Mouse (Mus musculus) WW6 (cell line): ENCODE data around the gene Bach2.

ENCODE experiments used
- DNase-seq: peaks from one replicate; pipeline ENCODE4 v3.0.0-alpha.2; 2013; ENCODE audit warnings: low read depth, low spot score

Bach2 gene

GRCm38 (mm10) chr4:32250333-32251004, 11.9 kb downstream of the Bach2 start:
- DNase-seq, result no peak

DNA sequence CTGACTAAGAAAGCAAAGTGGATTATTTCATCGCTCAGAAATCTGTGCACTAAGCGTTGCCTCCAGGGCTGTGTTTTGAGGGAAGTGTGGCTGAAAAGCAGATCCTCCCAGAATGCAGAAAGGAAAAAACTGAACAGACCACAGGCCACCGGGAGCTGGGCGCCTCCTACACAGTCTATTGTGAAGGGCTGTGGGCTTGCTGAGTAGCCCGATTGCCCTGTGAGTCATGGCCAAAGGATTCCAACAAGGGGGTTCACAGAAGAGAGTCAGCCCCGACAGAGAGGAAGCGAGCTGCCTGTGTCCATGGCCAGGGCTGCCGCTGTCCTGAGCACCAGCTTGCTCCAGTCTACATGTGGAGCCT, 12.4 kb downstream of the Bach2 start:
- DNase-seq, result no peak

- DNase-seq, result no peak
These were observed 13.5 kb downstream of the Bach2 start for GRCm38 (mm10) chr4:32251946-32252672.

DNA sequence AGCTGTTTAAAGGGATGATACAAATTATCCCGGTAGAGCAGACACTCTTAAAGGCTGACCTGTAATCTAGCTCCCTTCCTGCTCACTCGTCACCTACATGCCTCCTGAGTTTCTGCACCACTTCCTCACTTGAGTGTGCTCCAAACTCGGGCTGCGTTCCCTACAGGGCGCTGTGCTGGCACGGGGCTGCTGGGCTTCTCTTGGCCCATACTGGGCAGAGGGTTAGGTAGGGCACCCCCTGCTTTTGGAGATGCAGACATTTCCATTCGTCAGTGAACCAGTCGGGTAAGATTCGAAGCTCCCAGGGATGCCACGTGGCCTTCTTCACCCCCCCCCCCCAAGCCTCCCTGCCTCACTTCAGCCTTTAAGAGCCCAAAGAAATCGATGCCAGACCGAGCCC, 19.1 kb downstream of the Bach2 start:
- DNase-seq, result no peak

DNA sequence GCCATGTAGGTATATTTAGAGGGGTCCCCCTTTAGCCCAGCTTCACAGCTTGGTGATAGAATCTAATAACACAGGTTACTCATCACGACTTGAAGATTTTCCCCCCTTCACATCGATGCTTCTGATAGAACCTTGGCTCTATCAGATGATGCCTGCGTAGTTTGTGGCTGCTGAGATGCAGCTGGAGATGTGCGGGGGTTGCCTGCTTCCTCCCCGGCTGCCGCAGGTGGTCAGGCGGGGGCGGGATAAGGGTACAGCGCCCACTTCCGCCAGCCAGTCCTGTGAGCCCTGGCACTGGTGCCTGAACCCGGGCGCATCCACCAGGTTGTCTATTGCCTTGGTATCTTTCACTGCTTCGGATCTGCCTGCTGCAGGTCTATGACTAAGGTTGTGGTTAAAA, 19.5 kb downstream of the Bach2 start:
- DNase-seq, result no peak

- DNase-seq, result no peak
These were observed 20.0 kb downstream of the Bach2 start for GRCm38 (mm10) chr4:32258596-32258995.

- DNase-seq, result no peak
These were observed 22.3 kb downstream of the Bach2 start for GRCm38 (mm10) chr4:32260909-32261308.

DNA sequence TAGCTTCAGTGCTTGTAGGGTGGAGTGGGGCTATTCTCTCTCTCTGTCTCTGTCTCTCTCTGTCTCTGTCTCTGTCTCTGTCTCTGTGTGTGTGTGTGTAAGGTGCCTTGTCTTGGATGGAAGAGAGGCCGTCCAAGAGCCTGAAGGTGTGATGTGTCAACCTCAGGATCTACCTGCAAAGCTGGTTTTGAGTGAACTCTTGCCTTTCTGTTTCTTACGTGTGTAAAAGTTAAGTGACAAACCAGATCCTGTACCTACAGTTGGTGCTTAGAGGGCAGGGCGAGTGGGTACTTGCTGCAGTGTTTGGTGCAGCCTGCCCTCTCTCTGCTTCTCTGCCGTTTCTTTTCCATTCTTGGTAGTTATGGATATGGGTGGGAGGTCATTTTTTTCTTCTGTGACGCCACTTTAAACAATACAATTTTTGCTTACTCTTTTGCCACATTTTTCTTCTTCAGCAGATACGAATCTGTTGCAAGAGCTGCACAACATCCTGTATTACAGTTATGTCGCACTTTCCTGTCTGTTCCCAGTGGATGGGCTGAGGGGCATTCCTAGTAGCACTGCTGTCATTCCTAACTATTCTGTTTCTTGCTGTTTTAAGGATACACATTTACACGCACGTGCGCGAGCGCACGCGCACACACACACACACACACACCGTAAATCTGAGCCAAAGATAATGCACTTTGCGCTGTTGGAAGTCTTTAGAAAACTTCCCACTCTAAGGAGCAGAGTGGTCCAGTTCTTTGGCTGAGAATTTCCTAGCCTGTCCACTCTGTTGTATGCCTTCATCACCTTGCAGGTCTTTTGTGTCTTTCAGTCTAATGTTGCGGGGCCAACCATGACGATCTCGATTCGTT, 24.5 kb downstream of the Bach2 start:
- no peak for DNase-seq

GRCm38 (mm10) chr4:32263685-32264038, 25.1 kb downstream of the Bach2 start:
- DNase-seq, result no peak

- DNase-seq, result no peak
These were observed 26.3 kb downstream of the Bach2 start for GRCm38 (mm10) chr4:32264892-32265291.

DNA sequence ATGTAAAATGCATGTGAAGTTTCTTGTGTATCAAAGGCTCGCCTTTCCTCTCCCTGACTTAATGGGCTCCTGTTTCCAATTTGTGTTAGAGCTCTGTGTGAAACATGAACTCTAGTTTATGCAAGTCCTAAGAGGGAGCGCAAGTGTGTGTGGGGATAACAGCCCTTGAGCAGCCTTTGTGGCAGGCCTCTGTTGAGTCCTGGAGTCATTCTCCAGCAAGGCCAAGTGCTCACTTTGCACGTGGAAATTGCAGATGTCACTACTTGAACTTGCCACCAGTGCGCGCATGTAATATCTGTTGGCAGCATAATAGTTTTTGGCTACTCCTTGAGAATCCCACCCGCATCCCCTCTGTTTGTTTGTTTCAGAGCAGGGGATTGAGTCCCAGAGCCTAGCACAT, 28.1 kb downstream of the Bach2 start:
- DNase-seq, result no peak

GRCm38 (mm10) chr4:32268042-32268441, 29.4 kb downstream of the Bach2 start:
- DNase-seq, result no peak

- DNase-seq, result no peak
These were observed 33.8 kb downstream of the Bach2 start for GRCm38 (mm10) chr4:32272398-32272797.

- no peak for DNase-seq
These were observed 36.2 kb downstream of the Bach2 start for GRCm38 (mm10) chr4:32274776-32275294.

DNA sequence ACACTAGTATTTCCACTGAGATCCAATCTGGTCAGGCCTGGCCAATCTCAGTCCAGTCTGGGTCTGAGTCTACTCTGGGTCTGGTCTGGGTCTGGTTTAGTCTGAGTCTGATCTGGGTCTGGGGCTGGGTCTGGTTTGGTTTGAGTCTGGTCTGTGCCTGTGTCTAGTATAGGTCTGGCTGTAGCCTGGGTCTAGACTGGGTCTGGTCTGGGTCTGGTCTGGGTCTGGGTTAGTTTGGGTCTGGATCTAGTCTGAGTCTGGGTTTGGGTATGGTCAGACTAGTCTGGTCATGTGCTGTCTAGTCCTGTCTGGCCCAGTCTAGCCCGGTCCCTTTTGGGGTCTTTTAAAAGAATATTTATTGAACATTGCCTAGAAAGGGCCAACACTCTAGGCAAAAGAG, 41.2 kb downstream of the Bach2 start:
- DNase-seq, result no peak

DNA sequence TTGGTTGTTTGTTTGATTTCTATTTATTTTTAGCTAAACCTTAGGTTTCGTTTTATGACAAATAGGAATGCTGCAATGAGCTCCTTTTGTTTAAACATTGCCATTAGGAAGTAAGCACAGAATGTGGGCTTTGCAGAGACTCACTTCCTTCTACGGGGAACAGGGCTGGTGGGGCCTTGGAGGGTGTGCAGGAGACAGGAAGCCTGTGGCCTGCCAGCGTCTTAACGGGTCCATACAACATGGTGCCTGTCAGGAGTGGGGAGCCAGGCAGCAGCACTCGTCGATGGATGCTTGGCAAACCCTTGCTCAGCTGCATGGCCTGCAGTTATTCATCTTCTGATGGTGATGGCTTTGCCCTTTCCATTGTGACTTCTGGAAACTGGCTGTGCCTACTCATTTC, 41.8 kb downstream of the Bach2 start:
- no peak for DNase-seq

- DNase-seq, result no peak
These were observed 42.7 kb downstream of the Bach2 start for GRCm38 (mm10) chr4:32281306-32281705.

DNA sequence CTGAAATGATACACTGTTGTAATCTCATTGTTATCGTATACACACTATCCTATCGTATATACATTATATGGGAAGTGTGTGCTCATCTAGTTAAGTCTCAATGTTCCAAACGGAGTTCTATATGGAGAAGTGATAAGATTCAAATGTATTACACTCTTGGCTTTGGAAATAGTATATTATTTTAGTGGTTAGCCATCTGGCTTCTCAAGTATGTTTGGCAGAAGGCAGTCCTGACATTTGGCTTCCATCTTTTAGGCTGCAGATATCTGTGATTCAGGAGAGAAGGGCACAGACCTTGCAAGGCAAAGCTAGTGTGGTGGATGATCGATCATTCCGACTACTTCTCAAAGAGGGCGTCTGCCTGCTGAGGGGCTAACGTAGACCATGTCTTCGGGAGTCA, 47.8 kb downstream of the Bach2 start:
- no peak for DNase-seq

- no peak for DNase-seq
These were observed 49.6 kb downstream of the Bach2 start for GRCm38 (mm10) chr4:32288036-32288860.

- DNase-seq, result no peak
These were observed 51.2 kb downstream of the Bach2 start for GRCm38 (mm10) chr4:32289845-32290244.

- no peak for DNase-seq
These were observed 52.8 kb downstream of the Bach2 start for GRCm38 (mm10) chr4:32291406-32291805.
